Mouse (Mus musculus): Measurements from ENCODE around the gene Tpst2.

GRCm38 (mm10) chr5:112289236-112289635 is 12.7 kb downstream of the Tpst2 start:
- TF ChIP-seq CTCF (IDR thresholded peaks at IDR 0.05; ENCODE audit: low read depth, low read length): no peak
- TF ChIP-seq EP300 (IDR thresholded peaks at IDR 0.05; ENCODE audit: insufficient read depth, low read depth, low read length): no peak
- no peak for TF ChIP-seq POLR2A (IDR thresholded peaks at IDR 0.05; ENCODE audit: insufficient read depth, low read length)

Measured in ES-Bruce4 (cell line).